Mouse (Mus musculus) megakaryocyte progenitor cell, adult 5-6 weeks (primary cell): ENCODE measurements around the gene Myh10. TPM values are rescaled to one million over a fixed set of nuclear protein-coding genes. Genes with fewer than 3 reads are reported as not detected.
A peak's percentile ranks its signal among the peaks of the same experiment; 100 is the strongest.

Experiments used
- ATAC-seq: replicated peaks from 2 replicates; pipeline ENCODE4 v1.8.0; 2016; ENCODE audit warnings: mild to moderate bottlenecking, moderate TSS enrichment, inconsistent platforms; ENCODE audit not compliant: poor library complexity
- total RNA-seq, 2 experiments: library from RNA; stranded (forward) in 1 of 2; stranded (reverse) in 1 of 2; fragments of 157-497, 149-512 nt in 1 of 2; fragments of 200-1000 nt in 1 of 2; gene quantifications; 2 replicates each; pipeline versions ENCODE4 v1.2.3 to v1.2.4; 2015 to 2017

Gene Myh10
- total RNA-seq, 2 experiments from 2014 or later, result 3.9 to 8.4 TPM

DNA sequence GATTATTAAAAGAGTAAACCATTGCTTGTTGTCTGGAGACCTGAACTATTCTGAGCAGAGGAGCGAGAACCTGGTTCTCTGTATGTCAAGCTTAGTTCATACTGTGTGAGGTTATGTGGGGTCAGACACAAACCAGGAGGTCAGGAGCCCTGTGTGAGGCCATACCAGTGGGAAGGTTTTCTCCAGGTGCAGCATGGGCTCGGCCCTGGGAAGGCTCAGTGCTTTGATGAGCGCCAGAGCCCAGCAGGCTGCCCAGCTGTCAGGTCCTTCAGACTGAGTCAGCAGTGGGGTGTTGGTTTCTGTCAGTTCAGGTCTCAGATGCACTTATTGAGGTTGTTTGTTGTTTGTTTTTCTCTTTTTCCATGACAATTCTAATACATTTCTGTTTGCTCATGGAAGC, 52.8 kb downstream of the Myh10 start:
- ATAC-seq, result no peak

GRCm38 (mm10) chr11:68745374-68746200, 54.2 kb downstream of the Myh10 start:
- no peak for ATAC-seq

GRCm38 (mm10) chr11:68748121-68748520, 56.8 kb downstream of the Myh10 start:
- ATAC-seq, result no peak

GRCm38 (mm10) chr11:68750206-68750605, 58.8 kb downstream of the Myh10 start:
- ATAC-seq, result no peak

GRCm38 (mm10) chr11:68750938-68751337, 59.6 kb downstream of the Myh10 start:
- peak; percentile 97 for ATAC-seq

- ATAC-seq, result no peak
Measured at GRCm38 (mm10) chr11:68754283-68754682, 62.9 kb downstream of the Myh10 start.

GRCm38 (mm10) chr11:68756456-68757348, 65.3 kb downstream of the Myh10 start:
- peak; percentile 95 for ATAC-seq

DNA sequence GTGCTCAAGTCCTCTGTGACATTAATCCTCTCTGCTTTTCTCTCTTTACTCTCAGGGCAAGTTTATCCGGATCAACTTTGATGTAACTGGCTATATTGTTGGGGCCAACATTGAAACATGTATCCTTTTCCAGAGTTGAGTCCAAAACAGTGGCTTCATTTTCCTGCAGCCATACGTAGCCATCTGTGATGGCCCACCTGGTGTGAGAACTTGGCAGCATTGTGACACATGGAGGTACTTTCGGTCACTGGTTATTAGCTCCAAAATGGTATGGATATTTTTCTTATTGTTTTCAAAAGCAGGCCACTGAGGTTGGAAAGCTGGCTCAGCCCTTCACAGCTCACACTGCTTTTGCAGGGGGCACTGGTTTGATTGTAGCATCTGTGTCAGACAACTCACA, 68.3 kb downstream of the Myh10 start:
- no peak for ATAC-seq

DNA sequence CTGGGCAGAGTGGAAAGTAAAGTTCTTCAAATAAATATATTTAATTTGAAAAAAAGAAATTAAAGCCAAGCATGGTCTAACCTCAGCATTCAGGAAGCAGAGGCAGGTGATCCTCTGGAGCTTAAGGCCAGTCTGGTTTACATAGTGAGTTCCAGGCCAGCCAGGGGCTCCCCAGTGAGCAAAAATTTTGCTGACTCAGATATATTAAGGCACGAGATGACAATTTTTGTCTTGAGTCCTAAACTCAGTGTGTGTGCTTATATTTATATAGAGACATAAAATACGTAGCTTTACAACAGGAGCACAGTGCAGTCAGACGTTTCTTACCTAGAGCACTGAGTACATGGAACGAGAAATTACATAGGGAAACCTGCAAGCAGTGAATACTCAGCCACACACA, 69.8 kb downstream of the Myh10 start:
- no peak for ATAC-seq

GRCm38 (mm10) chr11:68761664-68762063, 70.3 kb downstream of the Myh10 start:
- ATAC-seq, result peak; percentile 62

DNA sequence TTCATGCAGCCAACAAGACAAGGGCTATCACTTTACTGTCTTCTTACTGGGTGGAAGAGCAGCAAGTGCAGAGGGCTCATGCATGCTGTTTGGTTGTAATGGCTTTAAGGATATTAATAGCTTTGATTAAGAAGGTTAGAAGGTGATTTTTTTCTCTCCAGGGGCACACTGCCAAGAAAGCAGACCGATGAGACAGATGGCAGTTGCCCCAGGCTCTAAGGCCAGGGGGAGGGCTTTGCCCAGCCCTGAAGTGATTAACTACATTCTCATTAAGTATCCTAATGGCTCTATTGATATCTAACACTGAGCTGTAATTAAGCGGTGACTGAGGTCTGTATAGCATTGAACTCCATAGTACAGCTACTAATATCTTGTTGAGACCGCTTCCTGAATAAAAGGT, 73.3 kb downstream of the Myh10 start:
- ATAC-seq, result no peak

GRCm38 (mm10) chr11:68767762-68768542, 76.6 kb downstream of the Myh10 start:
- peak; percentile 74 for ATAC-seq

- no peak for ATAC-seq
Measured at GRCm38 (mm10) chr11:68769770-68770510, 78.6 kb downstream of the Myh10 start.

GRCm38 (mm10) chr11:68776147-68776655, 84.8 kb downstream of the Myh10 start:
- ATAC-seq, result no peak

DNA sequence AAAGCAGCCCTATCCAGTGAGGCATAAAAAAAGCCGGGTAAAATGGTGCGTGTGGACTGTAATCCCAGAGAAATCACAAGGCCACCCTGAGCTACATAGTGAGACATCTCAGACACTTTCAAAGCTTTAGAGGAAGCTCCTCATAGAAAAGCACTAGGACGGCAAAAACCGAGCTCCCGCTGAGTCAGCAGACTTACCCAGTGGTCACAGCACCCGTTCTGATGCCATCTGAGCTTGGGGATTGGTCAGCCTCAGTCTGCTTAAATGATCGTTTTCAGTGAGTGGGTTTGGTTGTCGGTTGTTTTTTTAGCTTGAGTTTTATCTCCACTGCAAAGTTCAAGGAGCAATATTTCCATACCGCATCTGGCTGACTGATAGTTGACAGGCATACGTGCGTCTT, 86.6 kb downstream of the Myh10 start:
- no peak for ATAC-seq

- no peak for ATAC-seq
Measured at GRCm38 (mm10) chr11:68778855-68779254, 87.5 kb downstream of the Myh10 start.

DNA sequence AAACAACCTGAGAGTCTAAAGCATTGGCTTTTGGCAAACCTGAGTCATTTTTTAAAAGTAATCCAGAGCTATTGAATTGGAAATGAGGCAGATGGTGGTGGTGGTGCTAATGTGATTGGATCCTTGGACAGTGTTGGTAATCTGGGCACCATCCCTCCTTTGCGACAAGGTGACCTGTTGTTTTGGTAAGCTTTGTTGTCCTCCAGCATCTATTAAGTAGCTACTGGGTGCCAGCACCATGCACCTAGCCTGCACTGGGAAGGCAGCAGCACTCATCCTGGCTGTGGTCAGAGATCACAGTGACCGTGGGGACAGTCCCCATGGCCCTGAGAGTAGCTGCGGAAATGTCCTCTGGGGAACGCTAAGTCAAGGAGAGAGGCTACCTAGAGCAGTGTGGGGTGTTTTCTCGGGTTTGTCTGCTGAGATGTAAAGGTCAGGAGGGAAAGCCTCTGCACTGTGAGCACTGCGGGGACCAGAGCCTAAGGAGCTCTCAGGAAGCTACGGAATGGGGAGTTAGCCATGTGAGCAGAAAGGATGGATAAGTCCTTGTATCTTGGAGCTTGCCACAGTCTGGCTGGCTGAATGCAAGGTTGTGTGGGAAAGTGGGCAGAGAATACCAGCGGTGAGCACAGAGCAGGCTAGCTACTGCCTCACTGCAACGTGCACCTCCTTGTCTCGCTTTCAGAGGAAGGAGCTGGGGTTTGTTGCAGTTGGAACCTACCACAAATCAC, 88.5 kb downstream of the Myh10 start:
- ATAC-seq, result no peak

GRCm38 (mm10) chr11:68780466-68781114, 89.2 kb downstream of the Myh10 start:
- ATAC-seq, result no peak

DNA sequence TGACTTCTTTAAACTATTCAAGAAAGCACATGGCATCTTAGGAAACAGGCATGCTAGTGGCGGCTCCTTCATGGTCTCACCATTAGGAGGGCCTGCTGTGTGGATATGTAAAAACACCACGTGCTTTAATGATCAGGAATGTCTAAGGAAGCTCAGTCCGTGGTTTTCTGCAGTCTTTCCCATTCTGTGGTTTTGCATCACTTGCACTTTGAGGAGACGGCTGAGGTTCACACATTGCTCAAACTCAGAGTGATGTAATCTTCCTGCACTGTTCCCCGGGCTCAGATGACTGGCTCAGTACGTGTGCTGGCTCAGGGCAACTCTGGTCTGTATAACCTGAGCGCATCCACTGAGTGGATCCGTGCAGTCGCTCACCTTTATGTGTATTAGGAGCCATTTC, 91.0 kb downstream of the Myh10 start:
- peak; percentile 80 for ATAC-seq
